Mouse (Mus musculus) lung, embryonic 15.5 days (tissue): Measurements from ENCODE around the gene Rgsl1. TPM values are rescaled to one million over a fixed set of nuclear protein-coding genes. Genes with fewer than 3 reads are reported as not detected.
"Not testable (repeated sequence)": the region's sequence is repeated elsewhere in the genome, so short reads cannot be mapped to it uniquely, and the experiment has no call there.

Source experiments
- ATAC-seq: fragments of 200-750 bp; cut with Nextera tagmentation; 2 replicates; pipeline ENCODE4 v1.8.0; 2017; ENCODE audit warnings: moderate number of reproducible peaks, borderline replicate concordance; ENCODE audit not compliant: low FRiP score, low TSS enrichment; ENCODE audit errors: extremely low read depth
- H3K27ac ChIP-seq: fragments of 300-500 bp; sonication (generic); 2 replicates; pipeline ENCODE4 v1.5.1; 2015; ENCODE audit warnings: moderate library complexity, mild to moderate bottlenecking, inconsistent platforms
- H3K27me3 ChIP-seq: fragments of 300-500 bp; sonication (generic); 2 replicates; pipeline ENCODE4 v1.6.1; 2015; ENCODE audit warnings: inconsistent platforms
- H3K36me3 ChIP-seq: fragments of 300-500 bp; sonication (generic); 2 replicates; pipeline ENCODE4 v1.6.1; 2015; ENCODE audit warnings: inconsistent platforms
- H3K4me1 ChIP-seq: fragments of 300-500 bp; sonication (generic); 2 replicates; pipeline ENCODE4 v1.6.1; 2015; ENCODE audit warnings: inconsistent platforms
- H3K4me2 ChIP-seq: fragments of 300-500 bp; sonication (generic); 2 replicates; pipeline ENCODE4 v1.6.1; 2015; ENCODE audit warnings: inconsistent platforms, mild to moderate bottlenecking, moderate library complexity
- H3K4me3 ChIP-seq: fragments of 300-500 bp; sonication (generic); 2 replicates; pipeline ENCODE4 v1.5.1; 2015; ENCODE audit warnings: mild to moderate bottlenecking, inconsistent platforms
- H3K9ac ChIP-seq: fragments of 300-500 bp; sonication (generic); 2 replicates; pipeline ENCODE4 v1.6.1; 2015; ENCODE audit warnings: inconsistent platforms
- H3K9me3 ChIP-seq: fragments of 300-500 bp; sonication (generic); 2 replicates; pipeline ENCODE4 v1.6.1; 2016; ENCODE audit warnings: inconsistent platforms
- WGBS: fragments of 180-500 bp; shearing (Covaris S2); methylation state at CpG from one replicate; pipeline ENCODE4 v1.1.7; 2015; 5-methylcytosine and 5-hydroxymethylcytosine counted together
- polyA plus RNA-seq: library from polyadenylated mRNA; unstranded; fragments of >200 nt; fragmentation: Nextera tagmentation; extraction: Ambion mirVana; gene quantifications from 2 replicates; pipeline ENCODE4 v1.2.1, GENCODE M21; 2015

Gene Rgsl1
- polyA plus RNA-seq, 1 experiment from 2014 or later = not detected

- no peaks in the 10 kb centered on the region for H3K9me3 ChIP-seq
- no peak for ATAC-seq
- no peaks in the 10 kb centered on the region for H3K4me1 ChIP-seq
- H3K9ac ChIP-seq = no peak overlapping the region
- no peaks in the 10 kb centered on the region for H3K36me3 ChIP-seq
- H3K27ac ChIP-seq = no peak overlapping the region
- H3K4me3 ChIP-seq = no peak overlapping the region
- WGBS = 90% methylated on average over 1 of the region's 1 CpGs
- no peaks in the 10 kb centered on the region for H3K27me3 ChIP-seq
- H3K4me2 ChIP-seq = no peak overlapping the region
Measured at GRCm38 (mm10) chr1:153770776-153771167, 73.2 kb downstream of the Rgsl1 start.

GRCm38 (mm10) chr1:153769998-153770775 lies 73.8 kb downstream of the Rgsl1 start:
- Histone ChIP-seq H3K4me1 (no peaks in the 10 kb centered on the region), H3K9ac (no peak overlapping the region), H3K9me3 (no peaks in the 10 kb centered on the region), H3K36me3 (no peaks in the 10 kb centered on the region), H3K27ac (no peak overlapping the region), H3K4me2 (no peak overlapping the region), H3K27me3 (no peaks in the 10 kb centered on the region), H3K4me3 (no peak overlapping the region)
- no peak for ATAC-seq
- WGBS = 54% methylated on average over 10 of the region's 10 CpGs

DNA sequence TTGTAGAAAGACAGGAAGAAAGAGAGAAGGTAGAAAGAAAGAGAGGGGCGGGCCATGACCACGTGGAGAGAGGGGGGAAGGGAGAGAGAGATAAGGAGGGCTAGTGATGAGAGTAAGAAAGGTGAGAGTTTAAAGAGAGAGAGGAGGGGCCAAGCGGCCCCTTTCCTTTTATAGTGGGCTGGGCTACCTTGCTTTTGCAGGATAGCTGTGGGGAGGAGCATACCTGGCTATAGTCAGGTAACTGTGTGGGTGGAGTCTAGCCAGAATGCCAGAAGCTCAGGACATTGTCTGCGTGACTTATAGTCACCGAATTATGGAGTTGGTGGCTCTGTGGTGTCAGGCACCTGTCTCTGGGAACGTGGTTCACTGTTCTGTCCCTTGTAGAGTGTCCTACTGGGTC lies 74.4 kb downstream of the Rgsl1 start:
- WGBS = 47% methylated on average over 6 of the region's 6 CpGs

DNA sequence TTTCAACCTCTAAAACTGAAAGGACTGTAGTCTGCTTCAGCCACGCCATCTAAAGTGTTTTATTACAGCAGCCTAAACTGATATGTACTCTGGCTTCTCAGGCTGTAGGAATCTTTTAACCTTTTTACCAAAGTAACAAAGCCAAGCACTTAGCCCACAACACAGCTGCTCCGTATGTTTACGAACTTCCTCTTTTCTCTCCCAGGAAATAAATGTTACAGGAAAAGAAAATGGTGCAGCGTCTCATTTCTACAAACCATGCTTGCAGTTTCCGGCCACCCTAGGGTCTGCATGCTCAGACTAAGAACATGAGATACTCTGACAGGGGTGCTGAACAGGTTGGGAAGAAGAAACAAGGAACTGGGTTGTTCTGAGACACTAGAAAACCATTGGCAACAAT lies 75.5 kb downstream of the Rgsl1 start:
- H3K4me2 ChIP-seq = no peak overlapping the region
- H3K27ac ChIP-seq = no peak overlapping the region
- no peaks in the 10 kb centered on the region for H3K9me3 ChIP-seq
- no peaks in the 10 kb centered on the region for H3K27me3 ChIP-seq
- WGBS = 73% methylated on average over 5 of the region's 5 CpGs
- H3K36me3 ChIP-seq = no peaks in the 10 kb centered on the region
- no peaks in the 10 kb centered on the region for H3K4me1 ChIP-seq
- no peak overlapping the region for H3K4me3 ChIP-seq
- no peak overlapping the region for H3K9ac ChIP-seq
- ATAC-seq = no peak

More for the DNA sequence above, 74.4 kb downstream of the Rgsl1 start:
- not testable (repeated sequence) for H3K4me2 ChIP-seq, H3K4me1 ChIP-seq, H3K4me3 ChIP-seq, H3K27me3 ChIP-seq, H3K9me3 ChIP-seq, ATAC-seq, H3K9ac ChIP-seq, H3K27ac ChIP-seq, H3K36me3 ChIP-seq

GRCm38 (mm10) chr1:153767281-153767680 lies 76.7 kb downstream of the Rgsl1 start:
- Histone ChIP-seq H3K36me3 (no peaks in the 10 kb centered on the region), H3K27me3 (no peaks in the 10 kb centered on the region), H3K4me3 (no peak overlapping the region), H3K4me2 (no peak overlapping the region), H3K9me3 (no peaks in the 10 kb centered on the region), H3K4me1 (no peaks in the 10 kb centered on the region), H3K9ac (no peak overlapping the region), H3K27ac (no peak overlapping the region)
- 80% methylated on average over 1 of the region's 1 CpGs for WGBS
- no peak for ATAC-seq

- WGBS = 53% methylated on average over 8 of the region's 8 CpGs
Measured at GRCm38 (mm10) chr1:153766298-153766697, 77.6 kb downstream of the Rgsl1 start.

GRCm38 (mm10) chr1:153764136-153764535 lies 79.8 kb downstream of the Rgsl1 start:
- H3K27me3 ChIP-seq = no peaks in the 10 kb centered on the region
- H3K9me3 ChIP-seq = no peaks in the 10 kb centered on the region
- 85% methylated on average over 11 of the region's 11 CpGs for WGBS
- H3K4me1 ChIP-seq = no peaks in the 10 kb centered on the region
- H3K9ac ChIP-seq = no peak overlapping the region
- ATAC-seq = no peak
- no peak overlapping the region for H3K4me2 ChIP-seq
- H3K27ac ChIP-seq = no peak overlapping the region
- no peaks in the 10 kb centered on the region for H3K36me3 ChIP-seq
- no peak overlapping the region for H3K4me3 ChIP-seq

More at GRCm38 (mm10) chr1:153766298-153766697, 77.6 kb downstream of the Rgsl1 start:
- H3K4me2 ChIP-seq = no peak overlapping the region
- H3K9me3 ChIP-seq = no peaks in the 10 kb centered on the region
- no peak for ATAC-seq
- H3K4me1 ChIP-seq = no peaks in the 10 kb centered on the region
- no peak overlapping the region for H3K4me3 ChIP-seq
- H3K27me3 ChIP-seq = no peaks in the 10 kb centered on the region
- H3K27ac ChIP-seq = no peak overlapping the region
- no peaks in the 10 kb centered on the region for H3K36me3 ChIP-seq
- no peak overlapping the region for H3K9ac ChIP-seq

- Histone ChIP-seq H3K27me3 (no peaks in the 10 kb centered on the region), H3K4me1 (peaks cover 29% of the 10 kb centered on the region), H3K9ac (no peak overlapping the region), H3K4me2 (peak overlapping the region; percentile 44), H3K4me3 (no peak overlapping the region), H3K27ac (no peak overlapping the region), H3K9me3 (no peaks in the 10 kb centered on the region), H3K36me3 (no peaks in the 10 kb centered on the region)
- 45% methylated on average over 25 of the region's 25 CpGs for WGBS
- peak; percentile 23; the same call in 1 of the 2 replicates for ATAC-seq
Measured at GRCm38 (mm10) chr1:153753725-153754464, 90.0 kb downstream of the Rgsl1 start.

- H3K27ac ChIP-seq = no peak overlapping the region; the same call in 1 of the 2 replicates
- H3K27me3 ChIP-seq = no peaks in the 10 kb centered on the region
- peak overlapping the region; percentile 33; the same call in 1 of the 2 replicates for H3K9ac ChIP-seq
- WGBS = 77% methylated on average over 6 of the region's 6 CpGs
- H3K4me3 ChIP-seq = peak overlapping the region; percentile 38
- no peaks in the 10 kb centered on the region for H3K9me3 ChIP-seq
- no peaks in the 10 kb centered on the region for H3K36me3 ChIP-seq
- peak overlapping the region; percentile 65 for H3K4me2 ChIP-seq
- H3K4me1 ChIP-seq = peaks cover 37% of the 10 kb centered on the region
- no peak for ATAC-seq
Measured at GRCm38 (mm10) chr1:153752521-153752920, 91.4 kb downstream of the Rgsl1 start.

DNA sequence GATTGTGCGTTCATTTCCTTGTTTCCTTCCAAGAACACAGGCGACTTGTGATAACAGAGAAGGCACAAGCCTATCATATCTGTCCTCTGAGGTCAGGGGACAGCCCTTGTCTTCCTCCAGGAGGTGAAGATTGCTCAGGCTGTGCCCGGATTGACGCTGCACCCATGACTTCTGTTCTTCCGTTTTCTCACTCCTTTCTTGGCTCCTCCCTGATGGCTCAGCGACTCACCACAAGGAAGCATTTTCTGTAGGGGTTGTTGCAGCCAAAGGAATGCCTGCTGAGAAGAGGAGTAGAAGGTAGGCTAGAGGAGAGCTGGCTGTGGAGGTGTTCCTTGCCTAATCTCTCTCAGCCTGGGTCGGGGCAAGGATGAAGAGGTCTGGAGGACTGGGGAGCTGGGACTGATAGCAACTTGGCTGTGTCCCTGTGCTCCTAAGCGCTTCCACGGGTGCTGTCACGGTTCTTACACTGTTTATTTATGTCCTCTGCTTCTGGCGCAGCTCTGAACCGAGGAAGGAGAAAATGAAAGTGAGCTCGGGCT lies 92.1 kb downstream of the Rgsl1 start:
- Histone ChIP-seq H3K9me3 (no peaks in the 10 kb centered on the region), H3K27me3 (no peaks in the 10 kb centered on the region), H3K4me3 (peak overlapping the region; percentile 38), H3K4me1 (peaks cover 37% of the 10 kb centered on the region), H3K27ac (peak overlapping the region; percentile 43), H3K36me3 (no peaks in the 10 kb centered on the region), H3K4me2 (peak overlapping the region; percentile 65), H3K9ac (peak overlapping the region; percentile 33)
- WGBS = 12% methylated on average over 13 of the region's 13 CpGs
- ATAC-seq = peak; percentile 10; the same call in 1 of the 2 replicates

GRCm38 (mm10) chr1:153750054-153750453 lies 93.9 kb downstream of the Rgsl1 start:
- ATAC-seq = no peak
- no peaks in the 10 kb centered on the region for H3K27me3 ChIP-seq
- H3K27ac ChIP-seq = no peak overlapping the region
- no peak overlapping the region for H3K4me3 ChIP-seq
- peaks cover 37% of the 10 kb centered on the region for H3K4me1 ChIP-seq
- 0 out of 2 replicates have a peak overlapping the region, but pooled peaks have one; percentile 42 for H3K9ac ChIP-seq
- no peaks in the 10 kb centered on the region for H3K9me3 ChIP-seq
- WGBS = 52% methylated on average over 6 of the region's 6 CpGs
- peak overlapping the region; percentile 64 for H3K4me2 ChIP-seq
- no peaks in the 10 kb centered on the region for H3K36me3 ChIP-seq
